Mouse (Mus musculus) embryonic fibroblast, embryonic 13.5 days (primary cell): ENCODE results near the gene Myo1d.

Source experiments
- CTCF ChIP-seq: IDR thresholded peaks from 2 replicates; pipeline ENCODE4 v1.5.1; 2011; ENCODE audit warnings: mild to moderate bottlenecking, control low read depth, low read length, moderate library complexity, borderline replicate concordance; ENCODE audit not compliant: insufficient read depth
- POLR2A ChIP-seq: IDR thresholded peaks from 2 replicates; pipeline ENCODE4 v1.6.1; 2011; ENCODE audit warnings: low read depth, mild to moderate bottlenecking, control low read depth, low read length, moderate library complexity

GRCm38 (mm10) chr11:80489882-80490196 lies 290.0 kb downstream of the Myo1d start:
- TF ChIP-seq POLR2A (no peak), CTCF (no peak)
